Mouse (Mus musculus): Measurements from ENCODE around the gene Rasgrp3.

DNA sequence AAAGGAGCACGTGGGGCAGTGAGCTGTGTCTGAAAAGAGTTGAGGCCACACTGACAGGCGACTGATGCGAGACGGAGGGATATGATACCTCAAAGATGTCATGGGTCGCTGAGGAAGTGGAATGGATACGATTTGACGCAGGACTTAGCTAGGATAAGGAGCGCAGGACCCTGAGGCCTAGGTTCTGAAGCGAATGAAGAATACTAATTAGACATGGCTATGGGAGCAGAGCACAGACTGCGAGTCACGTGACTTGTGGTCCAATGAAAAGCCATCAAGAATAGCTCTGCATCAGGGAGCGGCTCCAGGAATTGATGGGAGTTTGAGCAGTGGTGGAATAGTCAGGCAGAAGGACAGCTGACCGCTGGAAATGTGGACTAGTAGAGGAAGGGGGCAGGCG, 3.4 kb downstream of the Rasgrp3 start:
- no peak for TF ChIP-seq CTCF (IDR thresholded peaks at IDR 0.05; ENCODE audit: extremely low read depth, insufficient read length, insufficient replicate concordance, low read depth, low read length)
- TF ChIP-seq POLR2A (IDR thresholded peaks at IDR 0.05; ENCODE audit: low read depth, low read length): no peak
